Mouse (Mus musculus): ENCODE data around the gene Gm4969.
A peak's percentile ranks its signal among the peaks of the same experiment; 100 is the strongest.

DNA sequence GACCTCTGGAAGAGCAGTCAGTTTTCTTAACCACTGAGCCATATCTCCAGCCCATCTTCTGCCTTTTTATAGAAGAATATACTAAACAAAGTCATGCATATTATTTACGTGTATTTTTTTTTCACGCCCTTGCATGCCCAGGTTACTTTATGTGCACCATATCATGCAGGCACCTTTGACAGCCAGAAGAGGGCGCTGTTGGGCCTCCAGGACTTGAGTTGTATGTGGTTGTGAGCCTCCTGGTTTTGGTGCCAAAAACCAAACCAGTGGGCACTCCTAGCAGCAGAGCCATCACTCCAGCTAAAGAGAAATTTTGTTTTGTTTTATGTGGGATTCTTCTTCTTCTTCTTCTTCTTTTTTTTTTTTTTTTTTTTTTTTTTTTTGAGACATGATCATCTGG, 48.7 kb downstream of the Gm4969 start:
- TF ChIP-seq CTCF (IDR thresholded peaks at IDR 0.05; ENCODE audit: low read depth), result peak; percentile 74
- no peak for TF ChIP-seq EP300 (IDR thresholded peaks at IDR 0.05; ENCODE audit: low read depth)
